Mouse (Mus musculus) forebrain, postnatal 0 days (tissue): ENCODE data around the gene Acer2. TPM values are rescaled to one million over a fixed set of nuclear protein-coding genes. Genes with fewer than 3 reads are reported as not detected.

Experiments used
- ATAC-seq: fragments of 200-750 bp; cut with Nextera tagmentation; 2 replicates; pipeline ENCODE4 v1.8.0; 2017; ENCODE audit warnings: mild to moderate bottlenecking, moderate library complexity
- DNase-seq: peaks from one replicate; pipeline ENCODE4 v3.0.0-alpha.2; 2015
- H3K27ac ChIP-seq: fragments of 300-500 bp; sonication (generic); 2 replicates; pipeline ENCODE4 v1.5.1; 2014; ENCODE audit warnings: low read depth, mild to moderate bottlenecking, antibody characterized with exemption, low read length, moderate library complexity, mixed read lengths
- H3K27me3 ChIP-seq: fragments of 300-500 bp; sonication (generic); 2 replicates; pipeline ENCODE4 v1.6.1; 2014; ENCODE audit warnings: mild to moderate bottlenecking, low read length, mixed read lengths; ENCODE audit not compliant: insufficient read depth
- H3K36me3 ChIP-seq: fragments of 300-500 bp; sonication (generic); 2 replicates; pipeline ENCODE4 v1.6.1; 2014; ENCODE audit warnings: mild to moderate bottlenecking, moderate library complexity; ENCODE audit not compliant: insufficient read depth
- H3K4me1 ChIP-seq: fragments of 300-500 bp; sonication (generic); 2 replicates; pipeline ENCODE4 v1.6.1; 2014; ENCODE audit warnings: antibody characterized with exemption; ENCODE audit not compliant: insufficient read depth
- H3K4me2 ChIP-seq: fragments of 300-500 bp; sonication (generic); 2 replicates; pipeline ENCODE4 v1.6.1; 2014; ENCODE audit warnings: low read depth, mild to moderate bottlenecking, moderate library complexity
- H3K4me3 ChIP-seq: fragments of 300-500 bp; sonication (generic); 2 replicates; pipeline ENCODE4 v1.5.1; 2014; ENCODE audit warnings: low read depth, low read length, mixed read lengths
- H3K9ac ChIP-seq: fragments of 300-500 bp; sonication (generic); 2 replicates; pipeline ENCODE4 v1.6.1; 2014; ENCODE audit warnings: mild to moderate bottlenecking
- H3K9me3 ChIP-seq: fragments of 300-500 bp; sonication (generic); 2 replicates; pipeline ENCODE4 v1.6.1; 2016; ENCODE audit warnings: low read length
- CTCF ChIP-seq: sonication (generic); IDR thresholded peaks from 2 replicates; pipeline ENCODE4 v1.5.1; 2016; ENCODE audit warnings: antibody characterized with exemption, control low read depth, low read depth
- WGBS: fragments of 180-500 bp; shearing (Covaris S2); extraction: QIAGEN DNeasy Blood & Tissue Kit; methylation state at CpG from one replicate; pipeline ENCODE4 v1.1.7; 2014; 5-methylcytosine and 5-hydroxymethylcytosine counted together
- polyA plus RNA-seq: library from polyadenylated mRNA; unstranded; fragments of >200 nt; fragmentation: Nextera tagmentation; extraction: Ambion mirVana; gene quantifications from 2 replicates; pipeline ENCODE4 v1.2.1, GENCODE M21; 2015
- total RNA-seq: library from RNA; depleted of rRNA; stranded (reverse); fragments of >200 nt; gene quantifications from 2 replicates; pipeline ENCODE4 v1.2.3, GENCODE M21; 2014

Acer2 gene
- total and polyA plus RNA-seq, 2 experiments from 2014 or later = 9.6 to 11.4 TPM

- Histone ChIP-seq H3K9ac (no peak overlapping the region), H3K4me3 (no peak overlapping the region), H3K27ac (no peak overlapping the region), H3K9me3 (no peaks in the 10 kb centered on the region), H3K36me3 (no peaks in the 10 kb centered on the region), H3K27me3 (peaks cover 5% of the 10 kb centered on the region; the same call in 1 of the 2 replicates), H3K4me1 (0 out of 2 replicates have a peak, but pooled peaks cover 3% of the 10 kb centered on the region), H3K4me2 (no peak overlapping the region)
- no peak for DNase-seq
- no peak for ATAC-seq
- no peak for TF ChIP-seq CTCF
These were observed 2.2 kb upstream of the Acer2 start for GRCm38 (mm10) chr4:86871988-86872387.

DNA sequence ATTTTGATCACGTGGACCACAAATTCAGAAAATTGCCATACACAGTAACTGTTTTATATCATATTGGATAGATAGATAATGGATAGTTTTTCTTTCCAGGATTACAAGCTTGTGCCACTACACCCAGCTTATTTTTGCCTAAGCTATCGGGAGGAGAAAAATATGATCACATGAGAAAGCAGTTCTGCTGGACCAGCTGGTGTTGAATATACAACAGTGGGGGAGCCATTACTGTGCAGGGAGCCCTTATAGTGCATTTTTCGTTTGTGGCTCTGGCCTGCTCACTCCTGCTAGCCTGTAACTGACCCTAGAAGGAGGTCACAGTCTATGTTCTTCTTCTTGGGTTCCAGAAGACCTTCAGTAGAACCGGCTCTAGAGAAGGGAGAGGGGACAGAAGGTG is 1.1 kb upstream of the Acer2 start:
- 43% methylated on average over 4 of the region's 4 CpGs for WGBS
- H3K4me2 ChIP-seq = no peak overlapping the region
- no peak for TF ChIP-seq CTCF
- ATAC-seq (peak; percentile 67), DNase-seq (peak; percentile 49)
- no peak overlapping the region for H3K9ac ChIP-seq
- H3K4me3 ChIP-seq = no peak overlapping the region
- no peaks in the 10 kb centered on the region for H3K9me3 ChIP-seq
- H3K27me3 ChIP-seq = peaks cover 5% of the 10 kb centered on the region; the same call in 1 of the 2 replicates
- no peaks in the 10 kb centered on the region for H3K36me3 ChIP-seq
- H3K27ac ChIP-seq = peak overlapping the region; percentile 50; the same call in 1 of the 2 replicates
- H3K4me1 ChIP-seq = 0 out of 2 replicates have a peak, but pooled peaks cover 3% of the 10 kb centered on the region

GRCm38 (mm10) chr4:86879477-86879876 is 5.3 kb downstream of the Acer2 start:
- H3K27ac ChIP-seq = no peak overlapping the region
- peaks cover 5% of the 10 kb centered on the region; the same call in 1 of the 2 replicates for H3K27me3 ChIP-seq
- WGBS = 93% methylated on average over 2 of the region's 2 CpGs
- no peak for DNase-seq
- no peak for ATAC-seq
- no peak overlapping the region for H3K9ac ChIP-seq
- no peak overlapping the region for H3K4me2 ChIP-seq
- no peaks in the 10 kb centered on the region for H3K9me3 ChIP-seq
- no peaks in the 10 kb centered on the region for H3K36me3 ChIP-seq
- H3K4me3 ChIP-seq = no peak overlapping the region
- TF ChIP-seq CTCF = no peak
- 0 out of 2 replicates have a peak, but pooled peaks cover 3% of the 10 kb centered on the region for H3K4me1 ChIP-seq

GRCm38 (mm10) chr4:86881178-86881577 is 7.0 kb downstream of the Acer2 start:
- Histone ChIP-seq H3K4me2 (no peak overlapping the region), H3K9me3 (no peaks in the 10 kb centered on the region), H3K4me1 (no peaks in the 10 kb centered on the region), H3K9ac (no peak overlapping the region), H3K4me3 (no peak overlapping the region), H3K27me3 (no peaks in the 10 kb centered on the region), H3K27ac (no peak overlapping the region), H3K36me3 (no peaks in the 10 kb centered on the region)
- WGBS = 92% methylated on average over 4 of the region's 4 CpGs
- TF ChIP-seq CTCF = no peak
- DNase-seq (no peak), ATAC-seq (no peak)

DNA sequence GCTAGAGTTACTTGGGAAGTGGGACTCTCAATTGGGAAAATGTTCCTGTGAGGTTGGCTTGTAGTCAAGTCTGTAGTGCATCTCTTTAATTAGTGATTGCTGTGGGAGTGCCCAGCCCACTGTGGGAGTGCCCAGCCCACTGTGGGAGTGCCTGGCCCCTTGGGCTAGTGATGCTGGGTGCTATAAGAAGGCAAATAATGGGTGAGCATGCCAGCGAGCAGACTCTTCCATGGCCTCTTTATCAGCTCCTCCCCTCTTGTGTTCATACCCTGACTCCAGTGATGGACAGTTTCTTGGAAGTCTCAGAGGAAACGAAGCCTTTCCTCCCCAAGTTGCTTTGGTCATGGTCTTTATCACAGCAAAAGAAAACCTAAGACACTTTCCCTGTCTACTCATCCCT is 8.2 kb downstream of the Acer2 start:
- Histone ChIP-seq H3K27ac (no peak overlapping the region), H3K4me3 (no peak overlapping the region), H3K4me1 (no peaks in the 10 kb centered on the region), H3K27me3 (no peaks in the 10 kb centered on the region), H3K36me3 (no peaks in the 10 kb centered on the region), H3K9ac (no peak overlapping the region), H3K4me2 (no peak overlapping the region), H3K9me3 (no peaks in the 10 kb centered on the region)
- no peak for TF ChIP-seq CTCF
- ATAC-seq (no peak), DNase-seq (no peak)
- WGBS = 62% methylated on average over 2 of the region's 2 CpGs

- 44% methylated on average over 4 of the region's 4 CpGs for WGBS
- Histone ChIP-seq H3K9me3 (no peaks in the 10 kb centered on the region), H3K4me3 (no peak overlapping the region), H3K36me3 (no peaks in the 10 kb centered on the region), H3K9ac (no peak overlapping the region), H3K27ac (no peak overlapping the region), H3K27me3 (no peaks in the 10 kb centered on the region), H3K4me1 (no peaks in the 10 kb centered on the region), H3K4me2 (no peak overlapping the region)
- no peak for DNase-seq
- ATAC-seq = no peak
- peak; percentile 52 for TF ChIP-seq CTCF
These were observed 10.7 kb downstream of the Acer2 start for GRCm38 (mm10) chr4:86884945-86885344.

DNA sequence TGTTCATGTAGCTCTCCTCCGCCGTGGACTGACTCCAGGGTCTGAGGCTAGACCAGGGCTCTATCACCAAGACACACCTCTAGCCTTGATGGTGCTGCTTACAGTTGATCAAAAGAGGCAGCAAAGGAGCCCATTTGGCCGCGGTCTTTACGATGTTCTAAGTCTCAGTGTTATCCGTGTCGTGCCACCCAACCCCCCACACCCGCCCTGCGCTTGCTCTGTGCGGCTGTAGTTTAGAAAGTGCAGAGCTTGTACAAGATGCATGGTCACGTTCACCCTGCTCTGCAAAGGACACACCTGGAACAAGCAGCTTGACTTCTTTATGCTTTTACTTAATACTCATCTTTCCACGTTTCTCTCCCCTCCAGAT is 11.6 kb downstream of the Acer2 start:
- no peaks in the 10 kb centered on the region for H3K36me3 ChIP-seq
- no peaks in the 10 kb centered on the region for H3K4me1 ChIP-seq
- DNase-seq (no peak), ATAC-seq (no peak)
- no peak for TF ChIP-seq CTCF
- H3K4me2 ChIP-seq = peak overlapping the region; percentile 38
- H3K27me3 ChIP-seq = no peaks in the 10 kb centered on the region
- H3K4me3 ChIP-seq = 0 out of 2 replicates have a peak overlapping the region, but pooled peaks have one; percentile 11
- H3K9me3 ChIP-seq = no peaks in the 10 kb centered on the region
- 62% methylated on average over 12 of the region's 12 CpGs for WGBS
- no peak overlapping the region for H3K27ac ChIP-seq
- no peak overlapping the region for H3K9ac ChIP-seq
